Mouse (Mus musculus) kidney, postnatal 36 days (tissue): ENCODE results near the gene Fam49a.
"Not testable (repeated sequence)": the region's sequence is repeated elsewhere in the genome, so short reads cannot be mapped to it uniquely, and the experiment has no call there.

Experiments used
- DNase-seq, 2 experiments: peaks; one replicate each; pipeline ENCODE4 v3.0.0; 2021 to 2022; ENCODE audit warnings: mixed read lengths in 2 of 2

Fam49a gene

DNA sequence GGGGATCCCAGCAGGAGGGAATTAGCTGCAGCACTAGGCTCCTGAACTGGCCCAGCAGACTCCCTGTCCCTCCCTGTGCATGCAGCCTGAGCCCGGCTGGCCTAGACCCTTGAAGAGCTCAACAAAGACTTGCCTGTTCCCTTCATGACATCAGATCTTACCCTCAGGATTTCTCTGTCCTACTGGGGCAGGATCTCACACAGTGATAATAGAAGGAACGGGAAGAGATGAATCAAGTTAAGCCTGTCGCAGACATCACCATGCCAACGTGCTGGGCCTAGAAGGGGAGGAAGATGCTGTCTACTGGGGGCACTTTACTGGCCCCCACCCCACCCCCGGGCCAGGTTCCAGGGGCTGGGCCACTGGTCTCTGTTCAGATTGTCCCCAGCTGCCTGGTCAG is 53.1 kb downstream of the Fam49a start:
- peak; percentile 17 to 19 for DNase-seq

- peak; percentile 35 to 51 for DNase-seq
These were observed 55.0 kb downstream of the Fam49a start for GRCm38 (mm10) chr12:12316956-12317355.

DNA sequence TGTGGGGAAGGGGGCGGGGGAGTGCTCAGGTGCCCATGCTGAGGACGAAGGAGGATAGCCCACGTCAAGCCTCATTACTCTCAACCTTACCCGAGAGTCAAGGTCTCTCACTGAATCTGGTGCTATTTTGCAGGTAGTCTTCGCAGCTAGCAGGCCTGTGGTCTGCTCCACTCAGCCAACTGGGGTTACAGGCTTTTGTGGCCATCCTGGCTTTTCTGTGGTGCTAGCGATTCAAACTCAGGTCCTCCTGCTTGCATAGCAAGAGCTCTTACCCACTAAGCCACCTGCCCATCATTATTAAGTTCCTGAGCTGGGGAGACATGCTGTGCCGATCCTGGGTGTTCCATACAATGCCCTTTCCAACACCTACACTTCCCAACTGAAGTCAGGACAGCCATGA is 55.7 kb downstream of the Fam49a start:
- no peak for DNase-seq

DNA sequence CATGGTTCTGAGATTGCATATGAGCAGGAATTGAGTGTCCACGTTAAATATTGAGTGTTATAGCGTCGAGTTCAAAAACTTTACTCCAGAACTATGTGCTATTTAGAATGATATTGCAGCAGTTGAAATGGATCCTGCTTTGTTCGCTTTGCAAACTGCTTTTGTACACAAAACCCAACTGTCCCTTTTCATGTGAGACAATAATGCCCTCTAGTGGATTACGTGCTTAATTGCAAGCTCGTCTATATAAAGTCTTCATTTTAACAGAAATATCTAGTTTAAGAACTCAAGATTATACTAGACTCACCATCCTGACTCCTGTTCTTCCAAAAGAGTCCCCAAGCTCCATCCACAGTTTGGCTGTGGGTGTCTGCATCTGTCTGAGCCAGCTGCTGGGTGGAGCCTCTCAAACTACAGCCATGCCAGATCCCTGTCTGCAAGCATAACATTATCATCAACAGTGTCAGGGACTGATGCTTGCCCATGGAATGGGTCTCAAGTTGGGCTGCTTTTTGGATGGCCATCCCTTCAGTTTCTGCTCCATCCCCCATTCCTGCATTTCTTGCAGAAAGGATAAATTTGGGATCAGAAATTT is 56.3 kb downstream of the Fam49a start:
- peak in 1 of 2 experiments; percentile 30 for DNase-seq

- peak in 1 of 2 experiments; percentile 25 for DNase-seq
These were observed 58.8 kb downstream of the Fam49a start for GRCm38 (mm10) chr12:12320693-12321092.

DNA sequence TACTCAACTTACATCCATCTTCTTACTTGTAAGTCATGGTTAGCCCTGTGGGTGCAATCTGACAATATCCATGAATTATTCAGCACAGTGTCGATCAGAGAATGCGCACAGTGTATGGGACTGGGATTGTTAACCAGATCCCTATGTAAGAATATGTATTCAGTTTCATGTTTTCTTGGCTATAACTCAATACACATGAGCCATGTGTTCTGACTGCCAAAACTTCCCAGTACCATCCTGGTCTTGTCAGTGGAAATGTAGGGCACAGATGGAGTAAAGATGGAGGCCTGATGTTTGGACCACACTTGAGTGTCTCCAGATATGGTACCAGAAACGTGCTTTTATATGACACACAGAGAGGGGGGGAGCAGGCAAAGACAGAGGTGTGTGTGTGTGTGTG is 59.2 kb downstream of the Fam49a start:
- DNase-seq = no peak

DNA sequence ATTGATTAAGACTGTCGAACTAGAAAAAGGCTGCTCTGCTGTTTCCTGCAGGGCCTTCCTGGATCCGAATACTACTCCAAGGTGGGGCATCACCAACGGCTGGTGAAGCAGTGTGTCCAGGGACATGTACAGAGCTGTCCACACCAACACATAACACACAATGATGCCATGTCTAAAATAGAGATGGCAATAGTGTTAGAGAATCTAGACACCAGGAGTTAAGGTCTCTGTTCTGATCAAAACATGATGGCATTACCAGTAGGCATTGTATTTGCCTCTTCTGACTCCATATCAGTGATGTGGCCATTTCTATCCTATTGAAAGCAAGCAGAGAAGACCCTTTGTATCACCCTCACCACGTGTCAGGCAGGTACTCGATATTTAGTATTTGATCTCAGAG is 61.1 kb downstream of the Fam49a start:
- no peak for DNase-seq

DNA sequence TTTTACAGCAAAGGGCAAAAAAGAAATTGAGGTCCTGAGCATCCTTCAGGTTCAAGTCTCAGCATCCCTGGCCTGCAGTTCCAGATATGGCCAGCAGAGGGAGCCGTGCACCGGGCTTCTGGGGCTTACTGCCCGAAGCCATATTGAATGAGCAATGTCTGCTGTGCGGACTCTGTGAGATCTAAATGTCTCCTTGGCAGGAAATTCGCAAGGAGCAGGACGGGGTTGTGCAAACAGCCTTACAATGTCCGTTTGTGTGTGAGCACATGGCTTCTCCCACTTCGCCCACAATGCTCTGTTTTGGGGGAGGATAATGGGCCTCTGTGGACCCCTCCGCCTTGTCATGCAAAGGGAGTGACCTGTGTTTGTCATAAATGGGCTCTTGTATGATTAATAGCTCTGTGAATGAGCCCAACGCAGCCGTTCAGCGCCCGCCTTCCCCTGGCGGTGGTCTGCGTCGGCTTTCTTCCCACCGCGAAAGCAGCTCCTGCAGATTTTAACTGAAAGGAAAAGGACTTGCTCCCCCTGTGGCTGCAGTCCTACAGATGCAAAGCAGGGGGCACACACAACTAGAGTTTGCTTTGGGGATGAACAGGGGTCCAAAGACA is 61.8 kb downstream of the Fam49a start:
- DNase-seq = peak; percentile 79 to 92

GRCm38 (mm10) chr12:12324266-12324665 is 62.3 kb downstream of the Fam49a start:
- DNase-seq = not testable (repeated sequence)

- DNase-seq = no peak
These were observed 71.8 kb downstream of the Fam49a start for GRCm38 (mm10) chr12:12333526-12334310.

DNA sequence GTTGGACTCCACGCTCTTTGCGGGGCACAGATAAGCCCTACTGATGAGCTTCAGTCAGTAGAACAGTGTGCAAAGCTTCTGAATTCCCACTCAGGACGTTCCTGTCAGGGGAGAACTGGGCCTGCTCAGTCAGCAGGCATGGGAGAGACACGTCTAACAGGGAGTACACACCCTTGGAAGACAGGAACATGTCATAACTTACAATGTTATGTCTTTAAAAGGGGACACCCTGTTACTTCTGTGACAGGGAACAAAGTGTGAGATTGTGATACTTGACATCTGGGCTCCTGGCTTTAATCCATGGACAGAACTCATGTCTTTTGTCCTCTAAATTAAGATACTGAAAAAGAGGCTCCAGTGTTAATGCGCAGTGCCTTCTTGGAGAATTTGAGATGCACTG is 72.5 kb downstream of the Fam49a start:
- peak in 1 of 2 experiments; percentile 40 for DNase-seq

DNA sequence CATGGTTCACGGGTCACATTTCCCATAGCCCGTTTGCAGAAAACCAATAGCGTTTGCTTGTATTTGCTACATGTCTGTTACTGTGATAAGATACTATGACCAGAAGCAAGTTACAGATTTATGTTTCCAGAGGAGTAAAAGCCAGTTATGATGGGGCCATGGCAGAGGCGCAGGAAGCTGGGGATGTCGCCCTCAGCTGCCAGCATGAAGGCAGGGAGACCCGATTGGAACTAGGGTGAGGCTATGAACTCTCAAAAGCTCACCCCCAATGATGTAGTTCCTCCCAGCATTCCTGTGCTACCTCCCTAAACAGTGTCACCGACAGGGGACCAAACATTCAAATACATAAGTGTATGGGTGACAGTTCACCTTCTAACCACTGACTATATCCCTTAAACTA is 73.6 kb downstream of the Fam49a start:
- no peak for DNase-seq

DNA sequence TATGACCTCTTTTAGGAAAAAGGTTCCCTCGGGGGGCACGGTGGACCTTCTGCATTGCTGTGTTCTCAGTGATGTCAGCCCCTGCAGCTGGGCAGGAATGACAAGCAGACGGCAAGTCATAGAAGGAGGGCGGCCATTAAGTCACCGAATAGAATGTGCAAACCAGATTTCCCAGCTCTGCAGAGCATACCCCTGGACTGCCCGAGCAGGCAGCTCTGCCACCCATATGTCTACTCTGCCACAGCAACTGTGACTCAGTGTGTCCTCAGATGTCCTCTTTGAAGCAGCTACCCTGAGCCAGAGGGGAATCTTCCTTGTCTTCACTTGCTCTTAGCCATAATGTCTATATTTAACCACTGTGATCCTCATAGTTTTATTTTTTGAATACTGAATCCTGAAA is 75.4 kb downstream of the Fam49a start:
- no peak for DNase-seq

- DNase-seq = no peak
These were observed 81.4 kb downstream of the Fam49a start for GRCm38 (mm10) chr12:12343320-12343719.

DNA sequence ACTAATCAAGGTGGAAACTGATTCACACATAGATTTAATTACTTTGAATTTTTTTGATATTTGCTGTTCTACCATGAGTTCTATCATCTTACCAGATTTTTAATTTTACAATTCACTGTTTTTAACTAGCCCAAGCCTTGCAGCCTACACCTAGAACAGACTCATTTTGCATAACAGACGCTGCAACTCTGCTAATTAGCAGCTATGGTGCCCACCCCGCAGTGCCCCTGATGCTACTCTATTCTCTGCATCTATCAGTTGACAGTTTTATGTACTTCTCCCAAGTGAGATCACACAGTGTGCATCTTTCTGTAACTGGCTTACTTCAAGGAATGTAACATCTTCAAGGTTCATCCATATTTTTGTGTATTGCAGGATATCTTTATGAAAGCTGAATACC is 86.7 kb downstream of the Fam49a start:
- DNase-seq = no peak

DNA sequence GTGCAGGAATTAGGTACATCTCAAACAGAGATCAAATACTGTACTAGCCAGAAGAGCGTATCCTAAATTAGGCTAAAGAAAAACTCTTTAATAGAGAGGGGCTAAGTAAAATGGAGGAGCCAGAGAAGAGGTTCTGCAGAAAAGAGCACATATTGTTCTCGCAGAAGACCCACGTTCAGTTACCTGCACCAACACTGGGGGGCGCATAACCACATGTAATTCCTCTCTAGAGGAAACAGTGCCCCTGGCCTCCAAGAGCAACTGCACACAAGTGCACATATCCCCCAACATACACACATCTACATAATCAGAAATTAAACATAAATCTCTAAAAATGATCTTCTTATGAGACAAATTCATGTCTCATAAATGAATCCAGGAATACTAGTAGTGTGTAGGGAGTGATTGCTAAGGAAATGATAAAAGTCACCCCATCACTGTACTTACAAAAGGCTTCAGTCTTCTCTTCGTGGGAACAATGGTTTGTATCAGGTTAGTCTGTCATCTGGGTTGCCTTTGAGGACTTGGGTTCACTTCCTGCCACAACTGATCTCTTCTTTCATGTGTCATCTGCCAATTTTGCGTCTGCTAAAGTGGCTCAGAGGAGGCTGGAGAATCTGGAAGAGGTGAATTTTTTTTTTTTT is 87.8 kb downstream of the Fam49a start:
- peak in 1 of 2 experiments; percentile 25 for DNase-seq

DNA sequence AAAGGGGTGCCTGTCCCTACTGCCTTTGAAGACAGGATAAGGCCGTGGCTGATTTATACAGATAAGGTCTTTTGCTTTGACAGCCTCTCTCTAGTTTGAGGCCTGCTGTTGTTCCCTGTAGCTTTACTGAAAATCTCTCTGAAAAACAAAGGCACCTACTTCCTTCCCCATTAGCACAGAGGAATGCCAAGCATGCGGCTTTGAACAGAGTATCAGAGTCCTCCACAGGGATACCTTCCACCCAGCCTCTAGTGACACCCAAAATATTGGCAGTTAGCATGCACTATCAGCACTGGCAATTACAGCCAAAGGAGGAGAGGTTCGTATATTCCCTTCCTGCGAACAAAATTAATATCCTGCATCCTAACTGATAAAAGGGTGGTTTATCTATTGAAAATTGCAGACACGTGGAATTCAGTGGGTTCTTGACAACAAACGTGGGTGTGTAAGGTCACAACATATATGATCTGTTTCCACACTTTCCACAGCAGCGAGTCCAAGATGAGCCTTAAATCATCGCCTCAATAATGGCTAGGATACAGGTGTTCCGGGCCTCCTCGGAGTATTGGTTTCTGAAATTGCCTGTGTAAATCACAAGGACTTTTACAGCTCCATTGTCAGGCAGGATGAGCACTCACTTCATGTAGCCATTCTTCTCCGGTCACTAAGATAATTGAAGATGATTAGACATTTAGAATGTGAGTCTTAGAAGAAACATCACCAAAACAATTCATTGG is 90.0 kb downstream of the Fam49a start:
- DNase-seq = no peak

- DNase-seq = no peak
These were observed 92.2 kb downstream of the Fam49a start for GRCm38 (mm10) chr12:12354115-12354653.

DNA sequence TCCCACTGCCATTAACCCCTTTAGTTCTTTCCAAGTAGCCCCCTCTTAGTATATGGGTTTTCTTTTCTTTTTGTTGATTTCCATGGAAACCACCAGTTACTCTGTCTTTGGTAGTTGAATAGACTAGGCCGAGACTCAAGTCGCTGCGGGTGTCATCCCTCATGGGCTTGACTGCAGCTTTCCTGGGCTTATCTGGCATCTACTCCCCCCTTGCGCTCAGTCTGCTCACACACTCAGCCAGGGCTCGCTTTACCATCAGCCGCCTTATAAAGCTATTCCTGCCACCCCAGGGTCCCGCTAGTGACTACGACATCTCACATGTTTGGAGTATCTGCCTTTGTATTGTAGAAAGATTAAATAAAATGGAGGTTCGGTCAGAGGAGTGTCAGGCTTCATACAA is 94.1 kb downstream of the Fam49a start:
- DNase-seq = no peak

- no peak for DNase-seq
These were observed 94.5 kb downstream of the Fam49a start for GRCm38 (mm10) chr12:12356463-12356862.

DNA sequence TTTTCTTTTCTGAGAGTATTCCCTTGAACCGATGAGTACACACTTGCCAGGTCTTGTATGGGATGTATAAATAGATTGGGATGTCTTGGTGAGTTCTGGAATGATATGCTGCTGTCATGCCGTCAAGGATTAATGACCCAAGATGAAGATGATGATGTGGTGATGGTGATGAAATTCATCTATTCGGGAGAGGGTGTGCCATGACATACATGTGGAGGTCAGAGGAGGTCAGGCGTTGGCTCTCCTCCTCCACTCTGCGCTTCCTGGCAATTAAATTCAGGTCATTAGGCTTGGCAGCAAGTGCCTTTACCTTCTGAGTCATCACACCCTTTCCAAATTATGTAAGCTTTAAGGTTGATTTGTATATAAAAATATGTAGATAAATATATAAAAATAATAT is 95.0 kb downstream of the Fam49a start:
- no peak for DNase-seq

GRCm38 (mm10) chr12:12359923-12360322 is 98.0 kb downstream of the Fam49a start:
- DNase-seq = no peak

DNA sequence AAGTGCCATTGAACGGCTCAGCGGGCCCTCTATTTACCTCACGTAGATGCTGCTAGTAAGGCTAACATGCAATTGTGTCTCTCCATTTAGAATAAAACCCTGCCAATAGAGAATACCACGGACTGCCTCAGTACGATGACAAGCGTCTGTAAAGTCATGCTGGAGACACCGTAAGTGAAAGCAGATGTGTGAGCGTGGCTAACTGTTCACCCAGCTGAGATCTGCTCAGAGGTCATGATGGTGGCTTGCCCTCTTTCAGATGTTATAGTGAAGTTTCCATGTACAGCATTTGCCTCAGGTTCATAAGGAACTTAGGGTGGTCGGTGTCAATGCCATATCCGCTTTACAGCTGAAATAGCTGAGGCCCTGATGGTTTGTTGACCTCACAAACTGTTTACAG is 100.4 kb downstream of the Fam49a start:
- no peak for DNase-seq
